Mouse (Mus musculus) stomach, embryonic 14.5 days (tissue): ENCODE data around the gene Maml1. TPM values are rescaled to one million over a fixed set of nuclear protein-coding genes. Genes with fewer than 3 reads are reported as not detected.

ENCODE experiments used
- ATAC-seq: fragments of 200-750 bp; cut with Nextera tagmentation; 2 replicates; pipeline ENCODE4 v1.8.0; 2017; ENCODE audit warnings: low read depth, moderate TSS enrichment; ENCODE audit not compliant: insufficient number of reproducible peaks, insufficient read depth, low FRiP score
- H3K27ac ChIP-seq: fragments of 300-500 bp; sonication (generic); 2 replicates; pipeline ENCODE4 v1.5.1; 2014; ENCODE audit warnings: mild to moderate bottlenecking, low read length, moderate library complexity, mixed read lengths
- H3K27me3 ChIP-seq: fragments of 300-500 bp; sonication (generic); 2 replicates; pipeline ENCODE4 v1.6.1; 2014; ENCODE audit warnings: low read length, control low read depth, mixed read lengths; ENCODE audit not compliant: control insufficient read depth, insufficient read depth
- H3K36me3 ChIP-seq: fragments of 300-500 bp; sonication (generic); 2 replicates; pipeline ENCODE4 v1.6.1; 2014; ENCODE audit warnings: mild to moderate bottlenecking, control low read depth, low read length, moderate library complexity, mixed read lengths; ENCODE audit not compliant: control insufficient read depth, insufficient read depth
- H3K4me1 ChIP-seq: fragments of 300-500 bp; sonication (generic); 2 replicates; pipeline ENCODE4 v1.6.1; 2014; ENCODE audit warnings: low read length, control low read depth, mixed read lengths; ENCODE audit not compliant: control insufficient read depth, insufficient read depth
- H3K4me2 ChIP-seq: fragments of 300-500 bp; sonication (generic); replicated peaks from 2 replicates; pipeline ENCODE4 v1.6.1; 2014; ENCODE audit warnings: low read depth, low read length, control low read depth
- H3K4me3 ChIP-seq: fragments of 300-500 bp; sonication (generic); 2 replicates; pipeline ENCODE4 v1.5.1; 2014; ENCODE audit warnings: low read depth, low read length, control low read depth
- H3K9ac ChIP-seq: fragments of 300-500 bp; sonication (generic); replicated peaks from 2 replicates; pipeline ENCODE4 v1.6.1; 2014; ENCODE audit warnings: low read depth, mild to moderate bottlenecking, control low read depth, low read length, moderate library complexity, mixed read lengths
- H3K9me3 ChIP-seq: fragments of 300-500 bp; sonication (generic); 2 replicates; pipeline ENCODE4 v1.6.1; 2016; ENCODE audit warnings: low read depth, low read length, control low read depth; ENCODE audit not compliant: control insufficient read depth
- WGBS: fragments of 180-500 bp; shearing (Covaris S2); extraction: QIAGEN DNeasy Blood & Tissue Kit; methylation state at CpG from one replicate; pipeline ENCODE4 v1.1.7; 2014; 5-methylcytosine and 5-hydroxymethylcytosine counted together
- polyA plus RNA-seq: library from polyadenylated mRNA; unstranded; fragments of >200 nt; fragmentation: Nextera tagmentation; extraction: Ambion mirVana; gene quantifications from 2 replicates; pipeline ENCODE4 v1.2.1, GENCODE M21; 2014

Maml1 gene
- polyA plus RNA-seq, 1 experiment from 2014 or later: 9.9 TPM

- WGBS: 87% methylated on average over 11 of the region's 11 CpGs
- no peak overlapping the region for H3K4me2 ChIP-seq
- H3K9ac ChIP-seq: no peak overlapping the region
- no peak overlapping the region for H3K27ac ChIP-seq
- peaks cover 30% of the 10 kb centered on the region for H3K36me3 ChIP-seq
- no peak for ATAC-seq
- peaks cover 6% of the 10 kb centered on the region; the same call in 1 of the 2 replicates for H3K27me3 ChIP-seq
- no peaks in the 10 kb centered on the region for H3K9me3 ChIP-seq
- H3K4me3 ChIP-seq: no peak overlapping the region
- peaks cover 14% of the 10 kb centered on the region for H3K4me1 ChIP-seq
Measured at GRCm38 (mm10) chr11:50233993-50234392, 58.1 kb downstream of the Maml1 start.

GRCm38 (mm10) chr11:50233022-50233421, 59.1 kb downstream of the Maml1 start:
- no peak for ATAC-seq
- Histone ChIP-seq H3K27ac (no peak overlapping the region), H3K9me3 (no peaks in the 10 kb centered on the region), H3K4me1 (peaks cover 18% of the 10 kb centered on the region), H3K4me2 (no peak overlapping the region), H3K36me3 (peaks cover 30% of the 10 kb centered on the region), H3K9ac (no peak overlapping the region), H3K4me3 (no peak overlapping the region), H3K27me3 (peaks cover 6% of the 10 kb centered on the region; the same call in 1 of the 2 replicates)
- 92% methylated on average over 13 of the region's 13 CpGs for WGBS

- no peak overlapping the region for H3K27ac ChIP-seq
- no peak overlapping the region for H3K4me3 ChIP-seq
- peak overlapping the region; percentile 26 for H3K4me2 ChIP-seq
- H3K9me3 ChIP-seq: no peaks in the 10 kb centered on the region
- H3K36me3 ChIP-seq: peaks cover 30% of the 10 kb centered on the region
- H3K4me1 ChIP-seq: peaks cover 20% of the 10 kb centered on the region
- ATAC-seq: no peak
- H3K9ac ChIP-seq: no peak overlapping the region
- H3K27me3 ChIP-seq: no peaks in the 10 kb centered on the region
- 22% methylated on average over 8 of the region's 8 CpGs for WGBS
Measured at GRCm38 (mm10) chr11:50231411-50231810, 60.7 kb downstream of the Maml1 start.

GRCm38 (mm10) chr11:50230481-50231304, 61.4 kb downstream of the Maml1 start:
- Histone ChIP-seq H3K27ac (no peak overlapping the region), H3K9me3 (no peaks in the 10 kb centered on the region), H3K27me3 (no peaks in the 10 kb centered on the region), H3K4me1 (peaks cover 25% of the 10 kb centered on the region), H3K4me2 (peak overlapping the region; percentile 26), H3K36me3 (peaks cover 30% of the 10 kb centered on the region), H3K9ac (no peak overlapping the region), H3K4me3 (0 out of 2 replicates have a peak overlapping the region, but pooled peaks have one; percentile 0)
- 35% methylated on average over 45 of the region's 45 CpGs for WGBS
- peak; percentile 44; the same call in 1 of the 2 replicates for ATAC-seq

GRCm38 (mm10) chr11:50229252-50229910, 62.7 kb downstream of the Maml1 start:
- Histone ChIP-seq H3K4me1 (peaks cover 25% of the 10 kb centered on the region), H3K36me3 (peaks cover 24% of the 10 kb centered on the region), H3K27ac (no peak overlapping the region), H3K9me3 (no peaks in the 10 kb centered on the region), H3K4me2 (no peak overlapping the region), H3K27me3 (no peaks in the 10 kb centered on the region), H3K4me3 (no peak overlapping the region), H3K9ac (no peak overlapping the region)
- WGBS: 47% methylated on average over 7 of the region's 7 CpGs
- ATAC-seq: no peak

GRCm38 (mm10) chr11:50228772-50229171, 63.3 kb downstream of the Maml1 start:
- no peak for ATAC-seq
- Histone ChIP-seq H3K4me1 (peaks cover 25% of the 10 kb centered on the region), H3K4me2 (no peak overlapping the region), H3K9me3 (no peaks in the 10 kb centered on the region), H3K9ac (no peak overlapping the region), H3K27me3 (no peaks in the 10 kb centered on the region), H3K4me3 (no peak overlapping the region), H3K27ac (no peak overlapping the region), H3K36me3 (peaks cover 18% of the 10 kb centered on the region)
- WGBS: 30% methylated on average over 3 of the region's 3 CpGs

GRCm38 (mm10) chr11:50227736-50228135, 64.4 kb downstream of the Maml1 start:
- Histone ChIP-seq H3K9me3 (no peaks in the 10 kb centered on the region), H3K4me2 (no peak overlapping the region), H3K27me3 (no peaks in the 10 kb centered on the region), H3K27ac (no peak overlapping the region), H3K36me3 (peaks cover 8% of the 10 kb centered on the region; the same call in 1 of the 2 replicates), H3K4me1 (peaks cover 25% of the 10 kb centered on the region), H3K4me3 (no peak overlapping the region), H3K9ac (no peak overlapping the region)
- no peak for ATAC-seq
- WGBS: 89% methylated on average over 4 of the region's 4 CpGs

GRCm38 (mm10) chr11:50227226-50227625, 64.9 kb downstream of the Maml1 start:
- Histone ChIP-seq H3K9me3 (no peaks in the 10 kb centered on the region), H3K9ac (no peak overlapping the region), H3K4me2 (peak overlapping the region; percentile 97; the same call in 1 of the 2 replicates), H3K4me1 (peaks cover 25% of the 10 kb centered on the region), H3K27ac (no peak overlapping the region), H3K4me3 (no peak overlapping the region), H3K27me3 (no peaks in the 10 kb centered on the region), H3K36me3 (peaks cover 2% of the 10 kb centered on the region; the same call in 1 of the 2 replicates)
- ATAC-seq: no peak
- WGBS: 78% methylated on average over 3 of the region's 3 CpGs
